Mouse (Mus musculus) lung, embryonic 14.5 days (tissue): Measurements from ENCODE around the gene Hist1h4j. TPM values are rescaled to one million over a fixed set of nuclear protein-coding genes. Genes with fewer than 3 reads are reported as not detected.
A peak's percentile ranks its signal among the peaks of the same experiment; 100 is the strongest.
"Not testable (repeated sequence)": the region's sequence is repeated elsewhere in the genome, so short reads cannot be mapped to it uniquely, and the experiment has no call there.

Experiments used
- ATAC-seq: fragments of 200-750 bp; cut with Nextera tagmentation; 2 replicates; pipeline ENCODE4 v1.8.0; 2017; ENCODE audit warnings: mild to moderate bottlenecking, moderate TSS enrichment, moderate library complexity; ENCODE audit not compliant: insufficient read depth
- DNase-seq: peaks from one replicate; pipeline ENCODE4 v3.0.0-alpha.2; 2015
- H3K27ac ChIP-seq: fragments of 300-500 bp; sonication (generic); 2 replicates; pipeline ENCODE4 v1.5.1; 2014; ENCODE audit warnings: low read depth, mild to moderate bottlenecking, moderate library complexity
- H3K27me3 ChIP-seq: fragments of 300-500 bp; sonication (generic); 2 replicates; pipeline ENCODE4 v1.6.1; 2014; ENCODE audit warnings: low read length, control low read depth; ENCODE audit not compliant: insufficient read depth
- H3K36me3 ChIP-seq: fragments of 300-500 bp; sonication (generic); 2 replicates; pipeline ENCODE4 v1.6.1; 2014; ENCODE audit warnings: control low read depth; ENCODE audit not compliant: insufficient read depth
- H3K4me1 ChIP-seq: fragments of 300-500 bp; sonication (generic); 2 replicates; pipeline ENCODE4 v1.6.1; 2014; ENCODE audit warnings: antibody characterized with exemption, control low read depth; ENCODE audit not compliant: insufficient read depth
- H3K4me2 ChIP-seq: fragments of 300-500 bp; sonication (generic); 2 replicates; pipeline ENCODE4 v1.6.1; 2014; ENCODE audit warnings: mild to moderate bottlenecking
- H3K4me3 ChIP-seq: fragments of 300-500 bp; sonication (generic); 2 replicates; pipeline ENCODE4 v1.5.1; 2014; ENCODE audit warnings: low read depth, low read length
- H3K9ac ChIP-seq: fragments of 300-500 bp; sonication (generic); 2 replicates; pipeline ENCODE4 v1.6.1; 2014
- H3K9me3 ChIP-seq: fragments of 300-500 bp; sonication (generic); 2 replicates; pipeline ENCODE4 v1.6.1; 2016; ENCODE audit warnings: low read depth, low read length, control low read depth
- CTCF ChIP-seq: IDR thresholded peaks from 2 replicates; pipeline ENCODE4 v1.5.1; 2016; ENCODE audit warnings: antibody characterized with exemption, low read depth
- WGBS: fragments of 180-500 bp; shearing (Covaris S2); extraction: QIAGEN DNeasy Blood & Tissue Kit; methylation state at CpG from one replicate; pipeline ENCODE4 v1.1.7; 2014; 5-methylcytosine and 5-hydroxymethylcytosine counted together
- polyA plus RNA-seq: library from polyadenylated mRNA; unstranded; fragments of >200 nt; fragmentation: Nextera tagmentation; extraction: Ambion mirVana; gene quantifications from 2 replicates; pipeline ENCODE4 v1.2.1, GENCODE M21; 2014

The Hist1h4j gene
- polyA plus RNA-seq, 1 experiment from 2014 or later: 2.2 TPM

GRCm38 (mm10) chr13:21753524-21754285 lies 18.8 kb downstream of the Hist1h4j start, which contains the start of the genes Hist1h2ak and Hist1h2bn:
Gene Hist1h2ak (minus strand): TSS chr13:21753827.
Gene Hist1h2bn (plus strand): TSS chr13:21754123.
- Histone ChIP-seq H3K4me2 (peak within 1 kb of the TSS; percentile 75), H3K27ac (peak within 1 kb of the TSS; percentile 98), H3K9ac (peak within 1 kb of the TSS; percentile 79), H3K4me3 (peak within 1 kb of the TSS; percentile 46)
- WGBS: under 1% methylated on average over 42 of the region's 50 CpGs
- H3K9me3 ChIP-seq, H3K27me3 ChIP-seq, H3K4me1 ChIP-seq, H3K36me3 ChIP-seq: not testable (repeated sequence)
- DNase-seq: peak; percentile 97
- TF ChIP-seq CTCF: peak; percentile 26; the same call in 1 of the 2 replicates
- ATAC-seq: peak; percentile 92

DNA sequence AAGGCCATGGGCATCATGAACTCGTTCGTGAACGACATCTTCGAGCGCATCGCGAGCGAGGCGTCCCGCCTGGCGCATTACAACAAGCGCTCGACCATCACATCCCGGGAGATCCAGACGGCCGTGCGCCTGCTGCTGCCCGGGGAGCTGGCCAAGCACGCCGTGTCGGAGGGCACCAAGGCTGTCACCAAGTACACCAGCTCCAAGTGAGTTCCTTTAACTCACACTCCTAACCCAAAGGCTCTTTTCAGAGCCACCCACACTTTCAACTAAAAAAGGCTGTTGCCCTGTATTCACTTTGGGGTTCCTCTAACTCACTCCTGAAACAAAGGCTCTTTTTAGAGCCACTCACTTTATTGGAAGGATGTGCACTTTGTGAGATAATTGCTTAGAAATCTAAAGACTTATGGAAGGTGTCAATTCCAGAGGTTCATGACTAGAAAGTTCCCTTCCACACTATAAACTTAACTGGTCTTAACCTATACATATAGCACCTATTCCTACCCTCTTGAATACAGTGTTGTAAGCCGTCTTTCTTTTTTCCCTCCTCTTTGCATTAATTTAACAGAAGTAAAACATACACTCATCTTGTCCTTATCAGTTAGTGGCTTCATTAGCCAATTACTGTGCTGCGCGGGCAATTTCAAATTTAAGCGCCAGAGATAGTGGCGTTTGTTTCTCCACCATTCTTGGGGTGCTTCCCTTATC lies 19.6 kb downstream of the Hist1h4j start:
- under 1% methylated on average over 15 of the region's 26 CpGs for WGBS
- not testable (repeated sequence) for H3K27me3 ChIP-seq, H3K4me1 ChIP-seq, H3K36me3 ChIP-seq, H3K9me3 ChIP-seq
- DNase-seq (peak; percentile 86), ATAC-seq (peak; percentile 7; the same call in 1 of the 2 replicates)
- Histone ChIP-seq H3K4me2 (peak overlapping the region; percentile 75), H3K9ac (peak overlapping the region; percentile 79), H3K4me3 (peak overlapping the region; percentile 46), H3K27ac (peak overlapping the region; percentile 98)

DNA sequence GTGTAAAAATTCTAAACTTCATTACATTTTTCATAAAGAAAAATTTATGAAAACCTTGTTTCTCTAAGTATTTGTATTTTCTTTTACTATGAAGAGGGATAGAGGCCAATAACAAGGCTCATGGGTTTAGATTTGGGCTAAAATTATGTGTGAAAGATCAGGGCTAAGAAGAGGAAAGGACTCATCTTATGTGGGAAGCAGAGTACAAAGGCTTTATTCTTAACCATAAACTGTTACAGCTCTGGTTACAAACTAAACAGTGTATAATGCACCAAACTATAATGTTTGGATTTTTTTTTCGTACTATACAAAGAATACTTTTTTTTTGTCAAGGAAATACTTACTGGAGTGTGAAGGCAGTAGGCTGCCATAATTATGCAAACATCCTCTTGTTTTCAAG lies 20.8 kb downstream of the Hist1h4j start:
- Histone ChIP-seq H3K9me3 (no peaks in the 10 kb centered on the region), H3K27me3 (no peaks in the 10 kb centered on the region), H3K4me3 (peak overlapping the region; percentile 46), H3K4me1 (no peaks in the 10 kb centered on the region), H3K36me3 (no peaks in the 10 kb centered on the region), H3K4me2 (peak overlapping the region; percentile 70), H3K9ac (peak overlapping the region; percentile 28; the same call in 1 of the 2 replicates), H3K27ac (no peak overlapping the region)
- WGBS: 51% methylated on average over 1 of the region's 1 CpGs
- no peak for TF ChIP-seq CTCF
- no peak for DNase-seq
- ATAC-seq: no peak

- no peaks in the 10 kb centered on the region for H3K36me3 ChIP-seq
- peak overlapping the region; percentile 100 for H3K27ac ChIP-seq
- H3K4me1 ChIP-seq: no peaks in the 10 kb centered on the region
- H3K9me3 ChIP-seq: no peaks in the 10 kb centered on the region
- peak overlapping the region; percentile 70 for H3K4me3 ChIP-seq
- peak overlapping the region; percentile 88 for H3K4me2 ChIP-seq
- WGBS: 3% methylated on average over 33 of the region's 33 CpGs
- TF ChIP-seq CTCF: no peak
- DNase-seq (peak; percentile 96), ATAC-seq (peak; percentile 79)
- peak overlapping the region; percentile 99 for H3K9ac ChIP-seq
- no peaks in the 10 kb centered on the region for H3K27me3 ChIP-seq
Measured at GRCm38 (mm10) chr13:21778814-21779766, 44.2 kb downstream of the Hist1h4j start.

GRCm38 (mm10) chr13:21779767-21780731 lies 45.2 kb downstream of the Hist1h4j start, which contains the start of gene Hist1h1b:
Gene Hist1h1b (minus strand): TSS chr13:21780625.
- no peaks in the 10 kb centered on the region for H3K9me3 ChIP-seq
- peak within 1 kb of the TSS; percentile 88 for H3K4me2 ChIP-seq
- peak within 1 kb of the TSS; percentile 99 for H3K9ac ChIP-seq
- TF ChIP-seq CTCF: no peak
- ATAC-seq: peak; percentile 55
- WGBS: under 1% methylated on average over 44 of the region's 44 CpGs
- H3K27me3 ChIP-seq: no peaks in the 10 kb centered on the region
- H3K4me1 ChIP-seq: peaks cover 4% of the 10 kb centered on the region; the same call in 1 of the 2 replicates
- H3K27ac ChIP-seq: peak within 1 kb of the TSS; percentile 100
- DNase-seq: peak; percentile 96
- peak within 1 kb of the TSS; percentile 70 for H3K4me3 ChIP-seq
- H3K36me3 ChIP-seq: no peaks in the 10 kb centered on the region
